Mouse (Mus musculus): ENCODE results near the gene Kcnq1.

Gene Kcnq1

DNA sequence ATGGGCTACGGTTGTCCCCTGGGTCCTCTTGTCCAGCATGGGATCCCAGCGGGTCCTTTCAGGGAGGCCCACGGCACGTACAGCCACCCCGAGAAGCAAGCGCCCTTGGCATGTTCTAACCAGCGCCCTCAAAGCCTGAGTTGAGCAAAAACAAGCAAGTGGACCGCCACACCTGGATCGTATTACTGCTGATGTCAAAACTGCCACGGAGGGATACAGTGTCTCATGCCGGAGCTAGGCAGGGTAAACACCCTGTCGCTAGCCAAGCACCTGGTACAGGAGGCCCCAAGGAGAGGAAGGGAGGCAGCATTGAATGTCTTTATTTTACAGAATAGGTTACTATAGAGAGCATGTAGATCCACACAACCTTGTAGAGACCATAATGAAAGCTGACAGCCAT is 310.2 kb downstream of the Kcnq1 start:
- DNase-seq (ENCODE audit: low spot score in 2 of 2): no peak

GRCm38 (mm10) chr7:143417875-143418274 is 311.7 kb downstream of the Kcnq1 start:
- DNase-seq (ENCODE audit: low spot score in 2 of 2): no peak

DNA sequence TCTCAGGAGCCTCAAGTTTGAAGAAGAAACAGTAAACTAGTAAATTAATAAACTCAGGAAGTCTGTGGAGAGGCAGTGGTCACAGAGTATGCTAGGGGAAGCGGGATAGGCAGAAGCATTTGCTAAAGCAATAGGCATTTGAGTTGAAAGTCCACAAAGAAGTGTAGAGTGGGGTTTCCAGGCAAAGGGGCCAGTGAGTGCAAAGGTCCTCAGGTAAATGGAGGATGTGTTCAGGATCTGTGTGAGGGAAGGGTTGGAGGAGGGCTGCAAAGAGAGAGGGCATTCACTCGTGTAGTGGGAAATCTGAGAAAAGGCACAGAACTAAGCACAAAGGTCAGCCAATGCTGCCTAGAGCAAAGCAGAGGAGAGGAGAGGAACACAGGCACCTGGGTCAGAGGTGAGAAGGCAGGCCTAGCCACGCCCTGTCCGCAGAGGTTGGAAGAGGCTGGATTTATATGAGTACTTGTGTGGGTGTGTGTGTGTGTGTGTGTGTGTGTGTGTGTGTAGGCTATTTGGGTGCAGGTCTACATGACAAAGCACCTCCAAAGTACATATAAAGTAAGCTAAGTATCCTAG is 313.5 kb downstream of the Kcnq1 start:
- no peak for DNase-seq (ENCODE audit: low spot score in 2 of 2)

DNA sequence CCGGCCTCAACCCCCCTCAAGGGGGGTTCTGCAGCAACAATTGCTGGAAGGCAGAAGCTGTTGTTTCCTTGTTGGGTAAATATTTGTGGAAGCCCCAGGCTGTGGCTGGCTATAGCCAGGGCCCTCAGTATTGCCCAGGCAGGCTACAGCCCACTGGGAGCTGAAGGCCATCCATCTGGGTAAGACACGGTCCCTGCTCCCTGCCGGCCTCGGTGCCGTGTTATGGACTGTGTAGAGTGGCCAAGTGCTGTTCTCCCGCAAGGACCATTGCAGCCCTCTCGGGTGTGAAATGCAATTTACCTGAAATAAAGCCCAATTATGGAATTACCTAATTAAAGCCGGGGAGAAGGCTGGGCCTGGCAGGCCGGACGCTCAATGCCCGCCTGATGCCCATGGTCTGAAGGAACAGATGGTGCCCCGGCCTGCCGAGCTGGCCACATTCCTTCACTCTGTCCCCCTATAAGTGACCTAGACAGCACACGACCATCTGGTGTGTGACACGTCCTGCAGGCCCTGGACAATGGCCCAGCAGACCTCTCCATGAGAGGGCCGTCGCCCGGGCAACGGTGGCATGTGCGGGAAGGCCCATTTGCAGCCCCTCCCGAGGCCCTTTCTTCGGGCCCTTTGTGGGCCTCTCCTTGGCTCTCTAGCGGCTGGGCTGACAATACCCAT is 322.1 kb downstream of the Kcnq1 start:
- no peak for DNase-seq (ENCODE audit: low spot score in 2 of 2)

DNA sequence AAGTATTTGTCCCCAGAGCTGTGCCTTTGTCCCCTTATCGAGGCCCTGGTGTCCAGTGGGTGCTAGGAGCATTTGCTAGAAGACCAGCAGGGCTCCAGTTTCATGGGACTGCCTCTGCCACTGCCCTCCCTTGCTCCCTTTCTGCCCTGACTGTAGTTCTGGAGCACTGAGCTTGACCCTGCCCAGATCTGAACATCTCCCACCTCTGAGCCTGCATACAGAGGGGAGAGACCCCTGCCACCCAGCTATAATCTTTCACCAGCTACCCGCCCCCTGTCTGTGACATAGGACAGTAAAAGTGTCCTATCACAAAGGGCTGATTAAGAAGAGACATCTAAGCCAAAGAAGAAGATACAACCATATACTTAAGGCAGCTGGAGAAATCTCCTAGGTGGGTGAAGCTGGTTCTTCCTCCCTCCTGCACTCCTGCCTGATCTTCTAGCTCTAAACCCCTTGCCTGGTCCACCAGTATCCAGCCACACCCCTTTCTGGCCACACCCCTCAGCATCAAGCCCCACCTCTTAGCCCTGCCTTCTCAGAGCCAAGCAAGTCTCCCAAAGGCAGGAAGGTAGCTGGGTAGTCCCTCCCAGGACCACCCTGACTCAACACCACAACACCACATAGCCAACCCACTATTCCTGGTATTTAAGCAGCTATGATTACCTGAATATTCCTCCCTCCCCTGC is 322.8 kb downstream of the Kcnq1 start:
- DNase-seq (ENCODE audit: low spot score in 2 of 2): no peak

DNA sequence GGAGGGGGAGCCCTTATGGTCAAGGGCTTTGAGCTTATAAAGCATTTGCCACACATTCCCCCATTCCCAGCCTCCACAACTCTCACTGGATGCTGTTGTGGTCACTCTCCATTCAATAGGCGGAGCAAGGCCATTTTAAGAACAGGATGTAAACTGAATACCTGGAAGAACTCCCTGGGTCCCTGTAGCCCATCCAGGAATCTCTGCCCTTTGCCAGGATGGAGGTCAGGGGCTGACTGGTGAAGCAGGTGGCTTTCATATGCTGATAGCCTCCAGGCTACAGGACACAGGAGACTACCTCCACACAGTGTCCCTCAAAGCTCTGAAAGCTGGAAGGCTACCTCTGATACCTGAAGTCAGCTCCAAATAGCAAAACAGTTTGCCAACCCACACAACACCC is 326.5 kb downstream of the Kcnq1 start:
- DNase-seq (ENCODE audit: low spot score in 2 of 2): no peak

- peak; percentile 54 to 66 for DNase-seq (ENCODE audit: low spot score in 2 of 2)
Observed at GRCm38 (mm10) chr7:143433331-143433730, 327.2 kb downstream of the Kcnq1 start.

DNA sequence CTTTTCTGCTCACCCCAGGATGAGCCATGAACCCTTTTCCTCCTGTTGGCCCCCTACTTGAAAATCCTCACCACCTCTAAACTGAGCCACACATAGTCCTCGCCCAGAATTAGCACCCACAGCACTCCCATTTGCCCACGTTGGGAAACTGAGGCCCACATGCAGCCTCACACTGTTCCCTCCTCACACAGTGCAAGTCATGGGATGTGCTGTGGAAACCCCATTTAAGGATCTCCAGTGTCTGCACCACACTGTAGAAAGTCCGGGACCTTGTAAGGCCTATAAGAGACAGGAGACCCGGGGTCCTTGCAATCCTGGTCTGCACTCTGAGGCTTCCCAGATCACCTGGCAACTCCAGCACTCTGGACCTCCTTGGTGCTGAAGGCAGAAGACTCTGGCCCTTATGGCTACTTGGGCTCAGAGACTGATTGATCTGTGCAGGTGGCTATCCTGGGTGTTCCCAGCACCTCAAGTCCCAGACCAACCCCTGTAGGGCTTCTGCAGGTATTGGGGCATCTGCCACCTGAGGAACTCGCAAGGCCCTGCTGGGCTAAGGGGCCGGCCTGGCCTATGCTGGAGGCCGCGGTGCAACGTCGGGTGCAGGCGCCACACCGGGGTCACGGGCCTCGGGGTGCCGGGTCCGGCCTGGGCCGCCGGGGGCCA is 331.2 kb downstream of the Kcnq1 start:
- no peak for DNase-seq (ENCODE audit: low spot score in 2 of 2)

- DNase-seq (ENCODE audit: low spot score in 2 of 2): peak in 1 of 2 experiments; percentile 40
Observed at GRCm38 (mm10) chr7:143437894-143438581, 331.9 kb downstream of the Kcnq1 start.

DNA sequence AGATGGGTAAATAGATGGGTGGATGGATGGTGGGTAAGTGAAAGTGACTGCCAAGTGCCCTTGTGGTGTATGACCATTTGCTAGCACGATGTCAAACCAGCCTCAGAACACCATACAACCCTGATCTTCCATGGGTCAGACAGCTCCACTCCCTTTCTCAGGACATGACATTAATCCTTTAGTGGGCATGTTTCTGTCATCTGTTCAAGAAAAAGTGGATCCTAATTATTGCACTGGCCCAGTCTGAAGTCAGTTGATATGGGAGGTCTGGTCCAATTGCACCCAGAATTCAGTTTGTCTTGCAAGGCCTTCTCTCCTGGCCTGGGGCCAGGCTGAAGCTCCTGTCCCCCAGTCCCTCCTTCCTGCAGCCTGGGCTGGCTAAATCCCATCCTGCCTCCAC is 332.8 kb downstream of the Kcnq1 start:
- DNase-seq (ENCODE audit: low spot score in 2 of 2): no peak

DNA sequence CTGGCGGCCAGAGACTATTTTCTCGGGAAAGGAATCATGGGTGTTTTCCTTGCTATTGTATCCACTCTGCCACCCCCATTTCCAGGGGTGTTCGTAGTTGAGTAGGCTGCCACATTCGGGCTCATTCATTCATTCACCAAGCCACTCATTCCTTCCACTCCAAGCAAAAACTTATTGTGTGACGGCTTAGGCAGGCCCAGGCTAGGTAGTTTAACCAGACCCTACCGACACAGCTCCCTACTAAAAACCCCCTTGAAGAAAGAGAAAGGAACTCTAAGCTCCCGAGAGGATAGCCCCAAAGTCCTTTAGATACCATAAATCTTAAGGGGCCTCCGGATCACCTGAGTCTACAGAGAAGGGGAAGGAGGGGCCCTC is 338.4 kb downstream of the Kcnq1 start:
- no peak for DNase-seq (ENCODE audit: low spot score in 2 of 2)

DNA sequence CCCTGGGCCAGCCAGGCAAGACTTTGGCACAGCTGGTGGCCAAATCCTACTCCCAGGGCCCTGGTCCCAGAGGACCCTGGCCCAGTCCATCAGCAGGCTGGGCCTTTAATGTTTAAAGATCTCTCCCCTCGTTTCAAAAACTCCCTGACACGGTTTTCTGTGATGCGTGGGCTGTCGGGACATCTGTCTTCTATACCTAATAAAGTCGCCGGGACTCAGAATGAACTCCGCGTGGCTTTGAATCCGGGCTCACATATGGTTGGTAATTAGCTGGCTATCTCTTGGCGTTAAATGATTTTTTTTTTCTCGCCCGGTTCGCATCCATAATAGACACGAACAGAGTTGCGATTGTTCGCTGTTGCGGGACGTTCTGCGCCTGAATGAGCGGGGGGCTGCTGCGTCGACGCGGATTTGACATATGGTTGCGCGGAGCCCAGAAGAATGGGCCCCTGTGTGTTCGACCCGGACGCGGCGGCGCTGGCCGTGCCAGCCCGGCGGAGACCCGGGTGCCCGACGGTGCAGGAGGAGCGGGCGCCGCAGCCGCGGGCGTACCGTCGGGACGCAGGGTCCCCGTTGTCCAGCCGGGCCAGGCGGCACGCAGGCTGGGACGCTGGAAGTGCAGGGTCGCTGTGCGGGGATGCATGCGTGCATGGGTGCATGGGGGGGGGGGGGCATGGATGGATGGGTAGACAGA is 338.9 kb downstream of the Kcnq1 start:
- no peak for DNase-seq (ENCODE audit: low spot score in 2 of 2)

DNA sequence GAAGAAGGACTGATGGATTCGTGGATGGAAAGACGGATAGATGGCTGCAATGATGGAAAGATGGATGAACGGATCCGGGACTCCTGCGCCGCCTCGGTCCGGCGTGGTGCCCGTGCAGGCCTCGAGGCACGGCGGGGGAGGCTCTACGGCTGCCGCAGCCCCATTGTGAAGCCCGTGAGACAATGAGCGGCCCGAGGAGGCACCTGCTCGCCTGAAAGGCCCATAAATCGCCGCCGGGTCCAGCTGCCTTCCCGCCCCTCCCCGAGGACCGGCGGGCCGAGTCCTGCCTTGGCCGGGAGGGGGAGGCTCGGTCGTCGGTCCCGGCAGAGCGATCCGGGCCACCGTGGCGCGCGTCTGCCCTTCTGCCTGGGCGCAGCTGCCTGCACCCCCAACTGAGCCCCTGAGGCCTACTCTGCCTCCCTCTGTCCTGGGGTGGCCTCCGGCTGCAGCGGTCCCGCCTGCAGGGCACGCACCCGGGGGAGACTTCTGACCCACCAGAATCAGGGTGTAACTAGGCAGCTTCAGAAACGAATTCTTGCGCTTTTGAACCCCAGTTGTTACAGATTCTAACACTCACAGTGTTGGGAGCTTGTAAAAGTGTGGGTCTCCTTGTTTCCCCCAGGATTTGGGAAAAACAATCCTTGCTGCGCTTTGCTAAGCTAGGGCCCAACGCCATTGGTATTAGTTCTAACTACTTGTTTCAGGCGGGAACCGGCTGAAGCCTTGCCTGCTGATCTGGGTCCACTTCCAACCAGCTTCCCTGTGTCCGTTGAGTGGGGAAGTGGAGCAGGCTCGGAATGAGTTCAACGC is 339.7 kb downstream of the Kcnq1 start:
- no peak for DNase-seq (ENCODE audit: low spot score in 2 of 2)

GRCm38 (mm10) chr7:143447130-143447529 is 341.0 kb downstream of the Kcnq1 start:
- DNase-seq (ENCODE audit: low spot score in 2 of 2): no peak

DNA sequence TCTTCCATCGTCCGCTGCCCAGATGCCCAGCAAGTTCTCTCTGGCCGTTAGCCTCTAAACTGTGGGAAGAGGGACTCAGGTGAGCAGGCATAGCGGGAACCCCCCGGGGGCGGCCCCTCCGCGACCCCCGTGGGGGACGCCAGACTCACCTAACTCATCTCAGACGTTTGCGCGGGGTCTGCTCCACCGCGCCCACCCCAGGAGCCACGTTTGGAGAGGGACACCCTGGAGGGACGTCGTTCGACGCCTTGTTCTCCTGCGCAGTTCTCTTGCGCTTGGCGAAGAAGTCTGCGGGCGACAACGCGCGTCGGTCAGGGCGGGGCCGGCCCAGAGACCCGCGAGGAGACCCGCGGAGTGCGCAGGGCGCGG is 352.8 kb downstream of the Kcnq1 start:
- DNase-seq (ENCODE audit: low spot score in 2 of 2): no peak

GRCm38 (mm10) chr7:143459332-143460211 is 353.4 kb downstream of the Kcnq1 start:
- no peak for DNase-seq (ENCODE audit: low spot score in 2 of 2)

DNA sequence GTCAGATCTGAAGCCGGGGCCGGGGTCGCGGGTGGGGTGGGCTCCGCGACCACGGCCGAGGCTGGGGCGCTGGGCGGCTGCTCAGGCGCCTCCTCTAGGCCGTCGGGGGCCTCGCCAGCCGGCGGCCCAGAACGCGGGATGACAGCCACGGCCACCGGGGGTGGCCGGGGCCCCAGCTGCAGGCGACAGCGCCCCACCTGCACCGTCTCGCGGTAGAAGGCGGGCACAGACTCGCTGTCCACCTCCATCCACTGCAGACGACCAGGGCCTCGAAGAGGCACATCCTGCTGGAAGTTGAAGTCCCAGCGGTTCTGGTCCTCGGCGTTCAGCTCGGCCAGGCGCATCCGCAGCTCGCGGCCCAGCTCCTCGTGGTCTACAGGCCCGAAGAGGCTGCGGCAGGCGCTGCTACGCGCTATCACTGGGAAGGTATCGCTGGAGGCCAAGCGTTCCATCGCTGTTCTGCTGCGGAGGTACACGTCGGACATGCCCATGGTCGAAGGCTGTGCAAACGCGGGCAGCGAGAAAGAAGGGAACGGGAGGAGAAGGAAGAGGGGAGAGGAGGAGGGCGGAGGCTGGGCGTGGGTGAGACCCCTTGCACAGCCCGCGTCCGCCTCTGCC is 354.2 kb downstream of the Kcnq1 start:
- DNase-seq (ENCODE audit: low spot score in 2 of 2): no peak

DNA sequence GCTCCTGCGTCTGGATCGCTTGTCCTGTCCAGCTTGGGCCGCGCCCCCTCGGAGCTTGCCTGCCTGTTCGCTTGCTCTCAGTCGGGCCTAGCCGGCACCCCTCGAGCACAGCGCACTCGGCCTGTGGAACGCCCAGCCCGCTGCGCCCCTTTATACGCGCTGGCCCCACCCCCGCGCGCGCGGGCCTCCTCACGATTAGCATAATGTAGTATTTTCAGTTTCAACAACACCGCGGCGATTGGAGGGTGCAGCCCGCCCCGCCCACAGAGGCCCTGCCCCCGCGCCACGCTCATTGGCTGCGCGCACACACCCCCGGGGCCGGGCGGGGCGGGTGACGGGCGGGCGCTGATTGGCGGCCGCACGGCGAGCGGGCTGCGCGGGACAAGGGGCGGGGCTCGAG is 354.7 kb downstream of the Kcnq1 start, which contains the start of gene Cdkn1c:
Gene Cdkn1c (minus strand): TSS at position 177 of the 400 bp plus-strand sequence.
- peak; percentile 90 to 91 for DNase-seq (ENCODE audit: low spot score in 2 of 2)

DNA sequence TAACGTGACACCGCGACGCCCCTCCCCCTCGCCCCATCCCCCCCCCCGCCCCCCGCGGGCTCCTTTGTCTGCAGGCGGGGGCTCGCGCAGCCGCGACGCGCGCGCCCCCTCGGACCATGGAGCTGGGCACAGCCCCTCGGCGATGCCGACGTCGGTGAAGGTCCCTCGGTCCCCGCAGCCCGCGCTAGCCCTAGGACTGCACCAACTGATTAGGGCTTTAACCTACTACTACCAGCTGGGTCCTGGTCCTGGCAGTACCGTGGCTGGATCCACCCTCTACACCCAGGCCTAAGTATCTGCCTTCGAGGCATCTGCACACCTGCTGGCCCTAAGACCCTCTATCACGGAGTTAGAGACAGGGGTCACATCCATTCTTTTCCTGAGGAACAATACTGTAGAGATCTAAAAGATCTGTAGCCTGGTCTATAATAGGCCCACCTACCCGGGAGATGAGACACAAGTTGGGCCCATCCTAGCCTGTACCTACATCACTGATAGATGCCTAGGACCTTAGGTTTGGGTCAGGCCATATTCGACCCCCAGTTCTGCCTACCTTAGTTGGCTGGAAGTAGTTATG is 355.2 kb downstream of the Kcnq1 start:
- no peak for DNase-seq (ENCODE audit: low spot score in 2 of 2)

Measured in right cerebral cortex, postnatal 10 days (tissue).